Mouse (Mus musculus) midbrain, embryonic 15.5 days (tissue): Measurements from ENCODE around the gene Klhl15. TPM values are rescaled to one million over a fixed set of nuclear protein-coding genes. Genes with fewer than 3 reads are reported as not detected.
A peak's percentile ranks its signal among the peaks of the same experiment; 100 is the strongest.

Experiments used
- ATAC-seq: fragments of 200-750 bp; cut with Nextera tagmentation; replicated peaks from 2 replicates; pipeline ENCODE4 v1.8.0; 2017; ENCODE audit warnings: moderate TSS enrichment
- H3K27ac ChIP-seq: fragments of 300-500 bp; sonication (generic); 2 replicates; pipeline ENCODE4 v1.5.1; 2015; ENCODE audit warnings: mild to moderate bottlenecking, inconsistent platforms
- H3K27me3 ChIP-seq: fragments of 300-500 bp; sonication (generic); replicated peaks from 2 replicates; pipeline ENCODE4 v1.6.1; 2015; ENCODE audit warnings: inconsistent platforms
- H3K36me3 ChIP-seq: fragments of 300-500 bp; sonication (generic); replicated peaks from 2 replicates; pipeline ENCODE4 v1.6.1; 2015; ENCODE audit warnings: inconsistent platforms
- H3K4me1 ChIP-seq: fragments of 300-500 bp; sonication (generic); 2 replicates; pipeline ENCODE4 v1.6.1; 2015; ENCODE audit warnings: inconsistent platforms
- H3K4me2 ChIP-seq: fragments of 300-500 bp; sonication (generic); 2 replicates; pipeline ENCODE4 v1.6.1; 2015; ENCODE audit warnings: inconsistent platforms, mild to moderate bottlenecking, moderate library complexity
- H3K4me3 ChIP-seq: fragments of 300-500 bp; sonication (generic); 2 replicates; pipeline ENCODE4 v1.5.1; 2015; ENCODE audit warnings: mild to moderate bottlenecking, inconsistent platforms
- H3K9ac ChIP-seq: fragments of 300-500 bp; sonication (generic); 2 replicates; pipeline ENCODE4 v1.6.1; 2015; ENCODE audit warnings: mild to moderate bottlenecking, inconsistent platforms
- H3K9me3 ChIP-seq: fragments of 300-500 bp; sonication (generic); 2 replicates; pipeline ENCODE4 v1.6.1; 2016; ENCODE audit warnings: inconsistent platforms
- WGBS: fragments of 180-500 bp; shearing (Covaris S2); methylation state at CpG from one replicate; pipeline ENCODE4 v1.1.7; 2015; ENCODE audit warnings: mixed read lengths; 5-methylcytosine and 5-hydroxymethylcytosine counted together
- microRNA-seq: library from miRNA; unstranded; fragments of <30 nt; microRNA quantifications from one replicate; pipeline ENCODE4, GENCODE M21; 2016
- polyA plus RNA-seq: library from polyadenylated mRNA; unstranded; fragments of >200 nt; fragmentation: Nextera tagmentation; extraction: Ambion mirVana; gene quantifications from 2 replicates; pipeline ENCODE4 v1.2.1, GENCODE M21; 2015

Gene Klhl15
- polyA plus RNA-seq, 1 experiment from 2014 or later: 10.1 TPM

- H3K4me2 ChIP-seq: no peak overlapping the region
- no peaks in the 10 kb centered on the region for H3K4me1 ChIP-seq
- no peak overlapping the region for H3K27ac ChIP-seq
- no peaks in the 10 kb centered on the region for H3K9me3 ChIP-seq
- 47% methylated on average over 2 of the region's 2 CpGs for WGBS
- no peak overlapping the region for H3K9ac ChIP-seq
- no peak overlapping the region for H3K4me3 ChIP-seq
- H3K36me3 ChIP-seq: no peaks in the 10 kb centered on the region
- H3K27me3 ChIP-seq: peaks cover 34% of the 10 kb centered on the region
- ATAC-seq: no peak
These were observed 68.5 kb downstream of the Klhl15 start for GRCm38 (mm10) chrX:94302928-94303327.

- no peak overlapping the region for H3K4me2 ChIP-seq
- H3K27ac ChIP-seq: peak overlapping the region; percentile 53
- WGBS: 51% methylated on average over 11 of the region's 11 CpGs
- no peak overlapping the region for H3K4me3 ChIP-seq
- no peaks in the 10 kb centered on the region for H3K9me3 ChIP-seq
- H3K4me1 ChIP-seq: no peaks in the 10 kb centered on the region
- peak; percentile 87 for ATAC-seq
- no peak overlapping the region for H3K9ac ChIP-seq
- peaks cover 32% of the 10 kb centered on the region for H3K27me3 ChIP-seq
- H3K36me3 ChIP-seq: no peaks in the 10 kb centered on the region
These were observed 86.9 kb downstream of the Klhl15 start for GRCm38 (mm10) chrX:94321036-94321902.

Small RNA genes lying within 50 kb of the gene (microRNA-seq; reads per million reads assigned to microRNA genes)
- gene Mir7673: not detected

Other genes starting within 250 kb of the Klhl15 start
- 25.6 and 26.5 TPM in 2 replicates for gene Zfx, start 110.9 kb upstream of the Klhl15 start, polyA plus RNA-seq
- gene Eif2s3x, start 21.7 kb upstream of the Klhl15 start, polyA plus RNA-seq: 89.5 and 96.1 TPM in 2 replicates
- 0.20 and 0.31 TPM in 2 replicates for gene Fam90a1b, start 132.2 kb downstream of the Klhl15 start, polyA plus RNA-seq
- 114 and 119 TPM in 2 replicates for gene Apoo, start 132.5 kb downstream of the Klhl15 start, polyA plus RNA-seq